Mouse (Mus musculus) fibroblast of lung, adult 2 months (primary cell): Measurements from ENCODE around the gene Spire2.

Experiments used
- DNase-seq: peaks from one replicate; pipeline ENCODE4 v3.0.0-alpha.2; 2011; ENCODE audit warnings: low read depth

Gene Spire2

GRCm38 (mm10) chr8:123416944-123417555, 84.5 kb downstream of the Spire2 start:
- no peak for DNase-seq
